Mouse (Mus musculus): ENCODE measurements at regions not wholly inside any gene's neighbourhood (a gene's known extent, or its start where the extent isn't known, plus 50 kb on each side); places are given as distances from the start of the nearest gene placed in this dataset.
"Not testable (repeated sequence)": the region's sequence is repeated elsewhere in the genome, so short reads cannot be mapped to it uniquely, and the experiment has no call there.

- no peak for DNase-seq (ENCODE audit: low read depth, low spot score)
Observed at GRCm38 (mm10) chr16:51169294-51169693, 578.3 kb upstream of the Ccdc54 start.

DNA sequence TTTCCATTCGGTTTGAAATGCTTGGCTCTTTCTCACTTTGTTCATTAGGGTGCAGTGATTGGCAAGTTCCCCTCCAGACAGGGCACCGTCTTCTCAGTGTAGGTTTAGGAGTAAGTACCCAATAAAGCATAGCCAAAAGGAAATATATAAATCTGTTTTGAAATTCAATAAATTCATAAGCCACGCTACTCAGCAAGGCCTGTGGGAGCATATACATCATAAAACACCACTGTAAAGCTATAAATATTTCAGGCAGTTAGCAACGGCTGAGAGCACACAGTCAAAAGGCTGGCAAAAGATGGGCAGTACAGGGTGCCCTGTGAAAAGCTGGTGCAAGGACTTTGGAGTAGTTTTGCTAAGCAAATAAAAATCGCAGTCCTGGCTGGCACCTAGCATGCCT is 569.8 kb upstream of the Ccdc54 start:
- no peak for DNase-seq (ENCODE audit: low read depth, low spot score)

- no peak for DNase-seq (ENCODE audit: low read depth, low spot score)
Observed at GRCm38 (mm10) chr16:51138575-51138974, 547.6 kb upstream of the Ccdc54 start.

DNA sequence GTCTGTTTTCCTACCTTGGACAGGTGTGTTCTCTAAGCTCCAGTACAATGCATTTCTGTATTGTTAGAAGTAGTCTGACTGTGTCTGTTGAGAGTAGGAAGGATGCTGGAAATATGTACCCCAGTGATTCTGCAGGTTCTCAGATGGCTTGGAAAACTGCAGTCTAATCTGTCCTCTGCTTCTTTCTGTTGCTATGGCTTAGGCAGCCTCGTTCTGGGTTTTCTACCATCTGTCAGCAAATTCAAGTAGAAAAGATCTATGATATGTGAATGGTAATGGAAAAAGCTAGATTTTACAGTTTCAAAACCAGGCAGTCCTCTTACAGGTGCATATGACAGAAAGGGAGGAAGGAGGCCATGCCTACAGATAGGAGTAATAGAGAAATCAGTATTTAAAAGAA is 528.9 kb upstream of the Ccdc54 start:
- DNase-seq (ENCODE audit: low read depth, low spot score) = no peak

DNA sequence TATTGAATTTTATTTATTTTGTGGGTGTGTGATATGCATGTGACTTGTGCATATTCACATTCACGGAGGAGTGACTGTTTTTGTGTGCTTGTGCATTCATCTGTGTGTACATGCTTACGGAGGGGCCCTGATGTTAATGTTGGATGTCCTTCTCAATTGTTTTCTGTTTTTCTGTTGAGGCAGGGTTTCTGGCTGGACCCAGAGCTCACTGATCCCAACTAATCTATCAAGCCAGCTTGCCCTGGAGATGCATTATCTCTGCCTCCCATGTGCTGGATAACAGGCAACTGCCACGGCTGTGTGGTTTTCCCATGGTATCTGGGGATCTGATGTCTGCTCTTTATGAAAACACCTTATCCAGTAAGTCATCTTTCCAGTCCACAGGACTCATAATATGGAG is 527.4 kb upstream of the Ccdc54 start:
- DNase-seq (ENCODE audit: low read depth, low spot score) = no peak

- DNase-seq (ENCODE audit: low read depth, low spot score) = no peak
Observed at GRCm38 (mm10) chr16:51117836-51118235, 526.9 kb upstream of the Ccdc54 start.

DNA sequence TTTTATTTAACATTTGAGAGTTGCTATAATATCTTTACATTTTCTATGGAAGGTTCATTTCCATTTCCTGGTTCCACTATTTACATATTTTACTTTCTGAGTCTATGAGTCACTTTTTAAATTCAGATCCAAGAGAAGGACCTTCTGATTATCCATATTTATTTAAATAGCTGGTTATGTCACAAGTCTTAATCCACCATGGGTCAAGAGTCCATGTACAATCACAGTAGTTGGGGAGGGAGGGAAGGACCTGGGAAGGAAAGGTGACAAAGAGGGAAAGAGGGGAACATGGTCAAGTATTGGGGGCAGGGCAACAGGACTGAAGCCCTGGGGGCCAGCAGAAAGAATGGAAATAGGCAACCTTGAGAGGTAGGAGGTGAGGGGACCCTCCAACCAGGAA is 518.9 kb upstream of the Ccdc54 start:
- no peak for DNase-seq (ENCODE audit: low read depth, low spot score)

- no peak for DNase-seq (ENCODE audit: low read depth, low spot score)
Observed at GRCm38 (mm10) chr16:51107421-51107820, 516.5 kb upstream of the Ccdc54 start.

GRCm38 (mm10) chr16:51086556-51086955 is 495.6 kb upstream of the Ccdc54 start:
- no peak for DNase-seq (ENCODE audit: low read depth, low spot score)

GRCm38 (mm10) chr16:51080146-51080545 is 489.2 kb upstream of the Ccdc54 start:
- DNase-seq (ENCODE audit: low read depth, low spot score) = no peak

- no peak for DNase-seq (ENCODE audit: low read depth, low spot score)
Observed at GRCm38 (mm10) chr16:51048650-51049049, 457.7 kb upstream of the Ccdc54 start.

DNA sequence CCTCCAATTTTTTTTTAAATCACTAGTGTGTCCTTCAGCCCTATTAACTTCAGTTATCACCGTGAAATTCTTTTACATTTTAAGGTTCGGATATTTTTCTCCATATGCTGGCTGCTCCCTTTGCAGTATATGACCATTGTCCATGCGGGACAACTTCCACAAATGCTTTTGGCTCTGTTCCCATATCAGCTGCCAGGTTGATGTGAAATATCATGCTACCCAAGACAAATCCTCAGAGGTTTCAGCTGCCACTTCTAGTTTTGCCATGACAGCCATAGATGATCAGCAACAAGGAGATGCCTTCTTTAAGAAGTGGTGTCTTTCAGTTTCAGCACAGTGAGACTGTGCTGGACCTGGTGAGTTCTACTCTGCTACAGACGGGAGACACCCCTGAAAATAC is 457.2 kb upstream of the Ccdc54 start:
- DNase-seq (ENCODE audit: low read depth, low spot score) = no peak

GRCm38 (mm10) chr16:51041311-51041710 is 450.4 kb upstream of the Ccdc54 start:
- DNase-seq (ENCODE audit: low read depth, low spot score) = no peak

GRCm38 (mm10) chr16:51002876-51003275 is 411.9 kb upstream of the Ccdc54 start:
- DNase-seq (ENCODE audit: low read depth, low spot score) = no peak

- DNase-seq (ENCODE audit: low read depth, low spot score) = no peak
Observed at GRCm38 (mm10) chr16:50964395-50964794, 373.4 kb upstream of the Ccdc54 start.

GRCm38 (mm10) chr16:50944091-50944490 is 353.1 kb upstream of the Ccdc54 start:
- no peak for DNase-seq (ENCODE audit: low read depth, low spot score)

DNA sequence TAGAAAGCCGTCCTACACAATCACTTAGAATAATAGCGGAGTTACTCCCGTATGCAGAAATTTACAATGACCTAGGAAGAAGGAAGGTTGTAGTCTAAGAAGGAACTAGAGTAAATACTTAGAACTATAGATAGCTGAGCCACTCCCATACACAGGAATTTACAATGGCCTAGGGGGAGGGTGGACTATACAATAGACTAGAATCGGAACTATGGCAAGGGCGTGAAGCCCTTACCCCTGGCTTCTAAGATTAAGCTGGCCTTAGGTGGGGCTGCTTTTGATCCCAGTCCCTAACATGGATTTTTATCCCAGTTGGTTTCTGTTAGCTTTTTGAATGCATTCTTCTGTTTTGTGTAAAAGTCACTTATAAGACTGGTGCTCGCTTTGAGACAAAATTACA is 352.6 kb upstream of the Ccdc54 start:
- DNase-seq (ENCODE audit: low read depth, low spot score) = not testable (repeated sequence)

- DNase-seq (ENCODE audit: low read depth, low spot score) = no peak
Observed at GRCm38 (mm10) chr16:50942291-50942690, 351.3 kb upstream of the Ccdc54 start.

DNA sequence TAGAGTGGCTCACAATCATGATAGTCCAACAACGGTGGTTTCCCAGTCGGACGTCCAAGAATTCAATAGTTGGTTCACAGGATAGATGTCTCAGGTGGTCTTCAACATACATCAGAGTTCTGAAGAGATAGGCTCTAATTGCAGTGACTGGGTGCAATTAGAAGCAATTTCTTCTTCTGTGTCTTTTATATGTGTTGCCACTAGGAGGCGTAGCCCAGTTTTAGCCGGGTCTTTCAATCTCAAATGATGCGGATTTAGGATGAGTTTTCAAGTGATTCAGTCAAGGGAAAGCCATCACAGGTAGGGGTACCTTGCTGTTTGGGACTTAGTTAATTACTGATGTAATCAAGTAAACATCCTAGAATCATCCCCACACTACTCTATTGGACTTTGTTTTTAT is 348.4 kb upstream of the Ccdc54 start:
- no peak for DNase-seq (ENCODE audit: low read depth, low spot score)

DNA sequence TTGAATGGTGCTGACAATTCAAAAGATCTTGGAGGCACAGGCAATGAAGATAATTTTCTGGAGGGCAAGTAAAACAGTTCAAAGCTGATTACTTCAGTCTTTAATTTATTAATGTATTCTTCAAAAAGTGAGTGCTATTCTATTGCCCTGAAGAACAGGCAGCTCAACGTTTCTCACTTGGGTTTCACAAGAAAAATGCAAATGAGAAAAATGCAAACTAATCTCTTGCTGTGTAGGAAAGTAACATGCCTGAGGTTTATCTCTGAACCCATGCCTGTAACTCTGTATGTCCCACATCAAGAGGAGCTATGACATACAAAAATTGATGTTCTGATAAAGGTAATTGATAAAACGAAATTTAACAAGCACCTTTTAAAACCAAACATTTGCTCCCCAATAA is 316.8 kb upstream of the Ccdc54 start:
- no peak for DNase-seq (ENCODE audit: low read depth, low spot score)

GRCm38 (mm10) chr16:50899151-50899550 is 308.2 kb upstream of the Ccdc54 start:
- DNase-seq (ENCODE audit: low read depth, low spot score) = no peak

GRCm38 (mm10) chr16:50877926-50878325 is 287.0 kb upstream of the Ccdc54 start:
- DNase-seq (ENCODE audit: low read depth, low spot score) = no peak

GRCm38 (mm10) chr16:50871318-50871717 is 280.4 kb upstream of the Ccdc54 start:
- DNase-seq (ENCODE audit: low read depth, low spot score) = no peak

DNA sequence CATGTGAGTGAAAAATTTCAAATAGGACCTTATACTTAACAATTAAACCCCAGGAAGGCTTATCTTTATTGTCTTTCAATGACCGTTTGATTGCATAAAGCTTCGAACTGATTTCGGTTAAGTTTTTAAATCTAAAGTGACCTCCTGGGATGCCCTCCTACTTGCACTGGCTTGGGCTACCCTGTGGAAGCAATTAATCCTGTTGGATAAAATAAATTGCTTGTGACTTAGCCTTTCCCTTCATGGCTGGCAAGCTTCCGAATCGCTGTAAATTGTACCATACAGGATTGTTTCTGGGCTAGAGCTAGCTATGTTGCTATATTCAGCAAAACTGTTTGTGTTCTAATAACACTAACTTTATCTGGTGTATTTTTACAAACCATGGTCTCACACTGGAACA is 272.6 kb upstream of the Ccdc54 start:
- DNase-seq (ENCODE audit: low read depth, low spot score) = no peak

GRCm38 (mm10) chr16:50859513-50859912 is 268.6 kb upstream of the Ccdc54 start:
- DNase-seq (ENCODE audit: low read depth, low spot score) = no peak

Data from CD4-positive, CD25-positive, alpha-beta regulatory T cell, adult 2 months (primary cell).